Mouse (Mus musculus): ENCODE measurements at regions not wholly inside any gene's neighbourhood (a gene's known extent, or its start where the extent isn't known, plus 50 kb on each side); places are given as distances from the start of the nearest gene placed in this dataset.

DNA sequence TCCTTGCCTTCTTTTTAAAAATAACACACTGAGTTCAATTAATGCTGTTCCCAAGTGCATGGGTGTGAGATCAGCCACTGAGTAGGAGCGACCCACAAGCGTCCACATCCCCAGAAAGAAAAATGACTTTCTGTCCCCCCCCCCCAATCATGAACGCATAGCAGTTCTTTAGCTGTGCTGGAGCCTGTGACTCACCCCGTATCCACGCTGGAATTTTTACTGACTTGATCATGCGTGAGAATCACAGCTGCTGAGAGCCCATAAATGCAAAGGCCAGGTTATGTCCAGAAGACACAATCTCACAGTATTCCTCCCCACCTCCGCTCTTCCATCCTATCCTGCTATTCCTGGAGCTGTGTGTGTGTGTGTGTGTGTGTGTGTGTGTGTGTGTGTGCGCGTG is 53.3 kb downstream of the Fos start:
- in situ Hi-C loops (cut with MboI; ENCODE audit: low pct_unique_long_range_greater_than_20kb in 1 of 2, low sequenced_read_pairs in 2 of 2, unreplicated experiment in 1 of 2) = loop anchor here in 1 of 2 experiments (25.0 kb wide), 1 partner anchor 560 kb away; the partner anchor contains the start of genes Ift43 and Tgfb3

DNA sequence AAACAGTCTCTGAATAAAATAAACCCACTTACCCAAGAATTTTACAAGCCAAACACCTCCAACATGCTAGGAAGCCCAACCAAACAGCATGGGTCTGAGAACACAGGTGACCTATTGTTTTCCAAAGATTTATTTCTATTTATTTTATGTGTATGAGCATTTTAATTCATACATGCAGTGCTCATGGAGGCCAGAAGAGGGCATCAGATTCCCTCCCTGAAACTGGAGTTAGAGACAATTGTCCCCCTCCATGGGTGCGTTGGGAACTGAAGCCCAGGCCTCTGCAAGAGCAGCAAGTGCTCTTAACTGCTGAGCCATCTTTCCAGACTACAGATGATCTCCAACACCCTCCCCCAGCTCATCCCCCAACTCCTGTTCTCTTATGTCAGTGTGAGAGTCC is 57.9 kb downstream of the Fos start:
- in situ Hi-C loops (cut with MboI; ENCODE audit: low pct_unique_long_range_greater_than_20kb in 1 of 2, low sequenced_read_pairs in 2 of 2, unreplicated experiment in 1 of 2) = loop anchor here in 1 of 2 experiments (25.0 kb wide), 1 partner anchor 556 kb away; the partner anchor contains the start of genes Ift43 and Tgfb3

DNA sequence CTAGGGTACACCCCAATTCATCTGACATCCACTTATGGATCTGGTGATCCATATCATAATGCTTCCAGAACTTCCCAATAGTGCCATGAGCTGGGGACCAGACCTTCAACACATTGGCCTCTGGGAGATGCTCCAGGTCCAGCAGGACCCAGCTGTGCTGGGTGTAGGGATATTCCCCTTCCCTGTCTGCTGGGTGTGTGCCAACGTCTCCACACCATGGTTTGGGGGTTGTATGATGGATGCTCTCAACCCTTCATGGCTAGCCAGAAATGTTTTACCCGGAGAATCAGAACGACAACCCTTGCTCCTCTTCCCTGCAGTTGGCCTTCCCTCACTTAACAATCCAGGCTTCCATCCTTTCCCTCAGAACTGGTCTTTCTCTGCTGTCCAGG is 58.5 kb downstream of the Fos start:
- in situ Hi-C loops (cut with MboI; ENCODE audit: low pct_unique_long_range_greater_than_20kb in 1 of 2, low sequenced_read_pairs in 2 of 2, unreplicated experiment in 1 of 2) = loop anchor here in 1 of 2 experiments (25.0 kb wide), 1 partner anchor 555 kb away; the partner anchor contains the start of genes Ift43 and Tgfb3

DNA sequence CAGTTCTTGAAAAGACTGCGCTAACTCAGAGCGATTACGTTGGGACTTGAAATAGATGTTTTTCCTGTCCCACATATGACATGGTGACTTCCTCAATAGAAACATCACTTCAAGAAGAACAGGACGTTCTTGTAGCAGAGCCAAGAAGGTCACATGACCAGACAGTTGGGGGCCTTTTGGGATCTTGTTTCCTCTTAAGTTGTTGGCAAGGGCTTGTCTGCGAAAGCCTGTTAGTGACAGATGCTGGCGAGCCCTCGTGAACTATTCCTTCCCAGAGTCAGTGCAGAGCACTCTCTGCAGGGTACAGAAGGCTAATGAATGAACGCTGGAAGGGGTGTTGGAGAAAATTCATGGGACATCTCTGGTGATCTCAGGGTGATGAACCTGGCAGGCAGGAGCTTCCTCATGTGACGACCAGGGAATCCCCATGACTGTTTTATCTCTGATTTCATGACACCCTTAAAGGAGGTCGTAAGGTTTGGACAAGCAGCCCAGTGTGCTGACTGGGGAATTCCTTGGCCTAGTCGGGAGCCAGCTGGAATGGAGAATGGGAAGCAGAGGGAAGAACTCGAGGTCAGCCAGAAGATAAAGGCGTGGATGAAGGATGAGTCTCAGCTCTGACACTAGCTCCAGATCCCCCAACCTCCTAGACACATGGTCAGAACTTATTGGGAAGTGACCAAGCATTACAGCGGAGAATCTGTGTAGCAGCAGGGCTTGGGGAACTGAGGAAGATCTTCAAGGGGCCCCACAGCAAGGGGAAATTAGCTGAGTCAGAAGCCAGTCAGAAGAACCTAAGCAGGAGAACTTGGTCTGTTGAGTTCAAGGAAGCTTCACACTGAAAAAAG is 59.1 kb downstream of the Fos start:
- in situ Hi-C loops (cut with MboI; ENCODE audit: low pct_unique_long_range_greater_than_20kb in 1 of 2, low sequenced_read_pairs in 2 of 2, unreplicated experiment in 1 of 2) = loop anchor here in 1 of 2 experiments (25.0 kb wide), 1 partner anchor 554 kb away; the partner anchor contains the start of genes Ift43 and Tgfb3

DNA sequence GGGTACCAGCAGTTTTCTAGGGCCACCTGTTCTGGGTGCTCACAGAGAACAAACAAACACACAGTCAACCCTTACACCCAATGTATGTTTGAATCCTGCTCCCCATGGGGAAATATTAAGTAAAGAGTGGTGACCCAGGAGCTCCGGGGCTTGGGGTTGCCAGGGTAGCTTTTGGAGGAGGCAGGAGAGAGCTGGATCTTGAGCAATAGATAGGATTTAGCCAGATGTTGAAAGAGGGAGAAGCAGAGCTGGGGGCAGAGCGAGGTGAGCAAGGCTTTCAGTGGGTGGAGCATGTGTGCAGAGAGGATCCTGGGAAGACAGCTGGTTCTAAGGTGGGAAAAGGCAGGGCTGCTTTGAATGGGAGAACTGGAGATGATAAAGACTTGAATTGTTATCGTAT is 59.9 kb downstream of the Fos start:
- in situ Hi-C loops (cut with MboI; ENCODE audit: low pct_unique_long_range_greater_than_20kb in 1 of 2, low sequenced_read_pairs in 2 of 2, unreplicated experiment in 1 of 2) = loop anchor here in 1 of 2 experiments (25.0 kb wide), 1 partner anchor 554 kb away; the partner anchor contains the start of genes Ift43 and Tgfb3

DNA sequence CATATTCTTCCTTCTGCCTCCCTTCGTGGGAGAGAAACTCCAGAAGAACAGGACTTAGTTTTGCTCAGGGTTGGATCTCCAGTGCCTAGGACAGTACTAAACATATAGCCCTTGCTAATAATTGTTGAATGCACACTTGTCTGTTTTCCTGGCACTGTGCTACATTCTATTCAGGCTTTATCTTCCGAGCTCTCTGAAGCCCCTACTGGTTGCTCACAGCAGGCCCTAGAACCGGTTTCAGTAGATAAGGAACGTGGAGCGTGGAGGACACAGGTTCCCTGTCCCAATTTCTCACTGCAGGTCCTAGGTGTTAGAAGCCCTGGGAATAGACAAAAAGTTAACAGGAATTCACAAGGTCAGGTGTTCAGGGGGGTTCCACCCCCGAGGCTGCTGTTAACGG is 59.4 kb upstream of the Jdp2 start:
- in situ Hi-C loops (cut with MboI; ENCODE audit: low pct_unique_long_range_greater_than_20kb in 1 of 2, low sequenced_read_pairs in 2 of 2, unreplicated experiment in 1 of 2) = loop anchor here in 1 of 2 experiments (25.0 kb wide), 1 partner anchor 548 kb away; the partner anchor contains the start of genes Ift43 and Tgfb3

DNA sequence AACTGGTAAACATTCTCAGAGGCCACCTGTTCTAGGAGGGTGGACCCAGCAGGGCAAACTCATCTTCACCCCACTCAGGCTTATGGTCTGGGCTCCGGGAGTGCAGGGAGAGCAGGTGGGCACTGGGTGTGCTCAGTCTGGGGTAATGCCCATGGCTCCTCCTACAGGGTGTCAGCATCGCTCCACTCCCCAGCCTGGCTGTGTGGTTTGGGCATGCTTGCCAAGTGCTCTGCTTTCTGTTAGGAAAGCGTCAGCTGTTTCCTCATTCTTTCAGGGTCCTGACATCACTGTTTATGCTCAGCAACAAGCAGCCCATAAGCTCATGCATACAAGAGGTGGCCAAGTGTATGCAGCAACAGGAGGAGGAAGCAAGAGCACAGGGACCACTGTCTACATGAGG is 57.7 kb upstream of the Jdp2 start:
- in situ Hi-C loops (cut with MboI; ENCODE audit: low pct_unique_long_range_greater_than_20kb in 1 of 2, low sequenced_read_pairs in 2 of 2, unreplicated experiment in 1 of 2) = loop anchor here in 1 of 2 experiments (25.0 kb wide), 1 partner anchor 546 kb away; the partner anchor contains the start of genes Ift43 and Tgfb3

DNA sequence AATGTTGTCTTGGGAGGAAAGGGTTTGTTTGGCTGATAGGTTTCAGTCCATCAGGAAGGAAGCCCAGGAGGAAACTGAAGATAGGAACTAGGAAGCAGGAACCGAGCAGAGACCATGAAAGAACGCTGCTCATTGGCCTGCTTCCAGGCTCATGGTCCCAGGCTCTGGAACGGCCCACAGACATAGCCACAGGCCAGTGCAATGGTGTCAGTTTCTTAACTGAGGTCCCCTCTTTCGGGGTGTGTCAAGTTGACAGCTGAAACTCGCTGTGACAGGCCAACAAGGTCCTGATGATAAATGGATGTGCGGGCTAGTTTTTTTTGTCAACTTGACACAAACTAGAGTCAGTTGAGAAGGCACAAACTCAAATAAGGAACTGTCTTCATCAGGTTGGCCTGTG is 55.9 kb upstream of the Jdp2 start:
- in situ Hi-C loops (cut with MboI; ENCODE audit: low pct_unique_long_range_greater_than_20kb in 1 of 2, low sequenced_read_pairs in 2 of 2, unreplicated experiment in 1 of 2) = loop anchor here in 1 of 2 experiments (25.0 kb wide), 1 partner anchor 544 kb away; the partner anchor contains the start of genes Ift43 and Tgfb3

DNA sequence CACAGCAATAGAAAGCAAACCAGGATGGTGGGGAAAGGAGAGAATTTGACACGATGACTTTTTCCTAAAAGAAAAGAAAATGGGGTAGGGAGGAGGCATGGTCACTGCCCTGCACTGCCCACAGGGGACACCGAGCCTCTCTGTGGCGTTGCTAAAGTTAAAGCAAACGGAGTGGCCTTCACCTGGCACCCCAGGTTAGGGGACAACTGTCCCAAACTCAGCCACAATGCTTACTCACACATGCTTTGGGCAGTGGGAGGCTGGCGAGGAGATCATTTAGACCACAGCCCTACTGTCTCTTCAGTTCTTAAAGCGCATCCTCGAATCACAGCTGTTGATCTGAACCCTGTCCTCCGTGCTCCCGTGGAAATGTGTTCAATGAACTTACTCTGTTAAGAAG is 55.3 kb upstream of the Jdp2 start:
- in situ Hi-C loops (cut with MboI; ENCODE audit: low pct_unique_long_range_greater_than_20kb in 1 of 2, low sequenced_read_pairs in 2 of 2, unreplicated experiment in 1 of 2) = loop anchor here in 1 of 2 experiments (25.0 kb wide), 1 partner anchor 544 kb away; the partner anchor contains the start of genes Ift43 and Tgfb3

DNA sequence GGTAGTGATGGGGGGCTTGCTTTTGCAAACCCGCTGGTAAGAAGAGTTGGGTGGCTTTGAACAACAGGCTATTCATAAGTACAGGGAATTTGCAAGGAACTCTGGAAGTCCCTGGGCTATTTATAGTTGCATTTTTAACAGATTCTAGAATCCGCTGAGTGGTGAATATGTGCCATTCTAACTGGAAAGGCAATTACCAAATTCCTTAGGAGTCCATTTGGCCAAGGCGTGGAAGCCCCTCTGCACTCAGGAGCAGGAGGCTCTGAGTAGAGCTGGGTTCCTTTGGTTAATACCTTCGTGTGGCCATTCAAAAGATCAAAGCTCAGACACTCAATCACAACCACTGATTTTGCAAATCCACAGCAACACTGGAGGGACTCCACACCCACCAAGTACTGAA is 54.0 kb upstream of the Jdp2 start:
- in situ Hi-C loops (cut with MboI; ENCODE audit: low pct_unique_long_range_greater_than_20kb in 1 of 2, low sequenced_read_pairs in 2 of 2, unreplicated experiment in 1 of 2) = loop anchor here in 1 of 2 experiments (25.0 kb wide), 1 partner anchor 542 kb away; the partner anchor contains the start of genes Ift43 and Tgfb3

DNA sequence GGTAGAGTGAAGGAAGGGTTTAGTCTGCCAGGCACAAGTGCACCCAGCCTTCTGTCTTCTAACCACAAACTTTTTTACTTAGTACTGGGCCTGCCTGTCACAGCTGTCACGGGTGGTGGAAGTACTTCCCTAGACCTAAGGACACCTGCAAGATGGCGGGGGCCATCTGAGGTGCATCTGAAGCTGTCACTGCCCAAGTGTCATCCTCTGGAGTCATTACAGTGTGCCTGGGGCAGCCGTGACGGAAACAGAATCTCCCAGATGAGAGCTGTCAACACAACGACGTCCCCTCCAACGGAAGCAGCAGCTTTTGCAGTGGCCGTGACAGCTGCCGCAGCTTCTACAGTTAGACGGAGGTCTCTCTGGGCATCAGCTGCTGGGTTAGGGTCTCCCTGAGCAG is 53.1 kb upstream of the Jdp2 start:
- in situ Hi-C loops (cut with MboI; ENCODE audit: low pct_unique_long_range_greater_than_20kb in 1 of 2, low sequenced_read_pairs in 2 of 2, unreplicated experiment in 1 of 2) = loop anchor here in 1 of 2 experiments (25.0 kb wide), 1 partner anchor 542 kb away; the partner anchor contains the start of genes Ift43 and Tgfb3

DNA sequence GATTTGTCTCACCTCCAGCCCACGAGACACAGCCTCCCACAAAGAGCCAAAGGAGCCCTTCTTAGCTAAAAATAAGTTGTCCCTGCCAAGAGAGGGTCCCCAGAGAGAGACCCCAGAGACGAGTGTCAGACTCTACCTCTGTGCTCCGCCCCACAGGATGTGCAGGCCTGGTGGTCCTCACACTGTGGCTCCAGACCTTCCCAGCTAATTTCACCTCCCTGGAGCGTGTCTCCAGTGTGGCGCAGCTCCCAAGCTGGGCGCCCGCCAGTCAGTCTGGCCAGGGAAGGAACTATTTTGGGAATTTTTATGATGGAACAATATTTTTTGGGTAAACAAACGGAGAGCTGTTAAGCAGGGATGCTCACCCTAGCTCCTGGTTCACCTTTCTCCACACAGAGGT is 50.8 kb upstream of the Jdp2 start:
- in situ Hi-C loops (cut with MboI; ENCODE audit: low pct_unique_long_range_greater_than_20kb in 1 of 2, low sequenced_read_pairs in 2 of 2, unreplicated experiment in 1 of 2) = loop anchor here in 1 of 2 experiments (25.0 kb wide), 1 partner anchor 539 kb away; the partner anchor contains the start of genes Ift43 and Tgfb3
